Mouse (Mus musculus): ENCODE results near the gene 0610010K14Rik.

The 0610010K14Rik gene

GRCm38 (mm10) chr11:70237457-70238167 is at the start of gene 0610010K14Rik:
TSS of gene 0610010K14Rik (minus strand) at chr11:70237914.
- DNase-seq (ENCODE audit: low spot score in 2 of 2) = peak; percentile 98

GRCm38 (mm10) chr11:70285686-70286085 is 48.0 kb upstream of the 0610010K14Rik start:
- DNase-seq (ENCODE audit: low spot score in 2 of 2) = no peak

- DNase-seq (ENCODE audit: low spot score in 2 of 2) = no peak
Observed at GRCm38 (mm10) chr11:70284757-70285156, 47.0 kb upstream of the 0610010K14Rik start.

- no peak for DNase-seq (ENCODE audit: low spot score in 2 of 2)
Observed at GRCm38 (mm10) chr11:70283666-70284065, 46.0 kb upstream of the 0610010K14Rik start.

GRCm38 (mm10) chr11:70280441-70280840 is 42.7 kb upstream of the 0610010K14Rik start:
- peak in 1 of 2 experiments; percentile 30 for DNase-seq (ENCODE audit: low spot score in 2 of 2)

- DNase-seq (ENCODE audit: low spot score in 2 of 2) = no peak
Observed at GRCm38 (mm10) chr11:70278961-70279360, 41.2 kb upstream of the 0610010K14Rik start.

GRCm38 (mm10) chr11:70271641-70272040 is 33.9 kb upstream of the 0610010K14Rik start:
- DNase-seq (ENCODE audit: low spot score in 2 of 2) = no peak

- DNase-seq (ENCODE audit: low spot score in 2 of 2) = peak; percentile 53 to 61
Observed at GRCm38 (mm10) chr11:70266405-70266804, 28.7 kb upstream of the 0610010K14Rik start.

GRCm38 (mm10) chr11:70265819-70266218 is 28.1 kb upstream of the 0610010K14Rik start:
- no peak for DNase-seq (ENCODE audit: low spot score in 2 of 2)

- no peak for DNase-seq (ENCODE audit: low spot score in 2 of 2)
Observed at GRCm38 (mm10) chr11:70265252-70265651, 27.5 kb upstream of the 0610010K14Rik start.

- no peak for DNase-seq (ENCODE audit: low spot score in 2 of 2)
Observed at GRCm38 (mm10) chr11:70259035-70259434, 21.3 kb upstream of the 0610010K14Rik start.

- peak; percentile 37 to 58 for DNase-seq (ENCODE audit: low spot score in 2 of 2)
Observed at GRCm38 (mm10) chr11:70254931-70255531, 17.3 kb upstream of the 0610010K14Rik start, which contains the start of gene Alox12. TSS of gene Alox12 (minus strand) at chr11:70255353.

- DNase-seq (ENCODE audit: low spot score in 2 of 2) = no peak
Observed at GRCm38 (mm10) chr11:70254337-70254736, 16.6 kb upstream of the 0610010K14Rik start.

GRCm38 (mm10) chr11:70251853-70252252 is 14.1 kb upstream of the 0610010K14Rik start:
- DNase-seq (ENCODE audit: low spot score in 2 of 2) = no peak

GRCm38 (mm10) chr11:70250150-70250549 is 12.4 kb upstream of the 0610010K14Rik start:
- DNase-seq (ENCODE audit: low spot score in 2 of 2) = no peak

GRCm38 (mm10) chr11:70247136-70247845 is 9.6 kb upstream of the 0610010K14Rik start:
- peak in 1 of 2 experiments; percentile 27 for DNase-seq (ENCODE audit: low spot score in 2 of 2)

- DNase-seq (ENCODE audit: low spot score in 2 of 2) = no peak
Observed at GRCm38 (mm10) chr11:70242591-70242990, 4.9 kb upstream of the 0610010K14Rik start.

- peak; percentile 83 to 90 for DNase-seq (ENCODE audit: low spot score in 2 of 2)
Observed at GRCm38 (mm10) chr11:70239541-70240279, 2.0 kb upstream of the 0610010K14Rik start, which contains the start of the genes Gm21988 and Rnasek. TSS of gene Gm21988 (minus strand) at chr11:70239830. TSS of gene Rnasek (minus strand) at chr11:70239842.

- DNase-seq (ENCODE audit: low spot score in 2 of 2) = no peak
Observed at GRCm38 (mm10) chr11:70238591-70239440, 1.1 kb upstream of the 0610010K14Rik start.

GRCm38 (mm10) chr11:70236717-70237116 is 997 bp downstream of the 0610010K14Rik start:
- peak in 1 of 2 experiments; percentile 48 for DNase-seq (ENCODE audit: low spot score in 2 of 2)
